Mouse (Mus musculus): Measurements from ENCODE around the gene Vgf.

- TF ChIP-seq CTCF (IDR thresholded peaks at IDR 0.05; ENCODE audit: control insufficient read depth, insufficient read depth, insufficient read length) (no peak), MYOD1 (IDR thresholded peaks at IDR 0.05; ENCODE audit: control insufficient read depth, insufficient read length, low read depth) (no peak), MAX (IDR thresholded peaks at IDR 0.05) (no peak), MYOG (IDR thresholded peaks at IDR 0.05; ENCODE audit: control insufficient read depth, extremely low read depth, insufficient read length) (no peak), USF1 (IDR thresholded peaks at IDR 0.05; ENCODE audit: low read depth) (no peak), CEBPB (IDR thresholded peaks at IDR 0.05; ENCODE audit: low read depth) (no peak), FOSL1 (IDR thresholded peaks at IDR 0.05; ENCODE audit: insufficient read depth, low read length, poor library complexity, severe bottlenecking) (no peak)
Measured at GRCm38 (mm10) chr5:136988420-136988819, 37.8 kb upstream of the Vgf start.

All from C2C12 (cell line).